Mouse (Mus musculus): ENCODE measurements at regions not wholly inside any gene's neighbourhood (a gene's known extent, or its start where the extent isn't known, plus 50 kb on each side); places are given as distances from the start of the nearest gene placed in this dataset.

- CTCF ChIA-PET, result interaction anchor here in 3 of 4 experiments (0.5 to 1.0 kb wide), 3 partner anchors 10 to 96 kb away, joined by 3 to 4 read pairs (median 3); no protein-coding TSS in a partner anchor
- POLR2A ChIA-PET, result interaction anchor here in 1 of 4 experiments (1.0 kb wide), 1 partner anchor 111 kb away, joined by 3 read pairs; no protein-coding TSS in a partner anchor
Observed at GRCm38 (mm10) chr1:75915311-75915710, 369.2 kb downstream of the Slc4a3 start.

DNA sequence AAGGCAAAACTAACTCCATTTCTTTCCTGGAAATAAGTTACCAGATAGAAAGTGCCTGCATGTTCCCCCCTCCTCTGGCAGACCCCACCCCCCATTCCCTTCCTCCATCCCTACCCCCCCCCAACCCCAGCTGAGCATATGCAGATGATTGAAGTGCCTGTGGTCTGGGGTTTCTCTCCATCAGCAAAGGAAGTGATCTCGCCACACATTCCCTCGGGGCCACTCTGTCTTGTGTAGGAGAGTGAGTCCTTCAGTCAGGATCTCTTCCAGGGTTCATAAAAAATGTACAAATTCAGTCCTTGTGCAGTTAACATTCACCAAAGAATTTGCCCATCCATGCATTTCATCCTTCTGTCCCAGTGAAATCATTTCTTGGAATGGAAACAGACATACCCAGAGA lies 370.1 kb downstream of the Slc4a3 start:
- ChIA-PET POLR2A (interaction anchor here in 2 of 4 experiments (0.6 to 1.0 kb wide), 2 partner anchors 602 to 1599 kb away, joined by 3 read pairs; partner anchors contain the start of gene Epha4 (in 1 of the 2)), CTCF (no interaction called here)

DNA sequence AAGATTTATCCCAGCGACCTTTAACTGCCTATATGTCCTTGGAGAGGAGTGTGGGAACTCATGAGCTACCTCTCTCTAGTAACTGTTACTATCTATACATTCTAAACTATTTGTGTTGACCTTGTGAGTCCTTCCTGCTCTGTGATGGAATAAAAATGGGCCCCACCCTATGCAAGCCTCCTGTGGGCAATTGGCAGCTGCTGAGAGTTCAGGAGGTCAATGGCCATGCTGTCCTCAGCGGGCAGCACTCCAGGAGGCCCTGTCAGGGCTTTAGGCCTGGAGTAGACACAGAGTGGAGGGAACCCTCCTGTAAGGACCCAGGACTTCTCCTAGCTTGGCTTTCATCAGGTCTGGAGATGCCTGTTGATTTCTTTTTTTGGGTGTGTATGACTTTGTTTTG lies 373.1 kb downstream of the Slc4a3 start:
- CTCF ChIA-PET, result interaction anchor here in 2 of 4 experiments (0.7 to 1.6 kb wide), 3 partner anchors 177 to 1554 kb away, joined by 3 to 6 read pairs (median 3); no protein-coding TSS in a partner anchor
- POLR2A ChIA-PET, result interaction anchor here in 1 of 4 experiments (0.7 kb wide), 1 partner anchor 30 kb away, joined by 3 read pairs; no protein-coding TSS in a partner anchor

DNA sequence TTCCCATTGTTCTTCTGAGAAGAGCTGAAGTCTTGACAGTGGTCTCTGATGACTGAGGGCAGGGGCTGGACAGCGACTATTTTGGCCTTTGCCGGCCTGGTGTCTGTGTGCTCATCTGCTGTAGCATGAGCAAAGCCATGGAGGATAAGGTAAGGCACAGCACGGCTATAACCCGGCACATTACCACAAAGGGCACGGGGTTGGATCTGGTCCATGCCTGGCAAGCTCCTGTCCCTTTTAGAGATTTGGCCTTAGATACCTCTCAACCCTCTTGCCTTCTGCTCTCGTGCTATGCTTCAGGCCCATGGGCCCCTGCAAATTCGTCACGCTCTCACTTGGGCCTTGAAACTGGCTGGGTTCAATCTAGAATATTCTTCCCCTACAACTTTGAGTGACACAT lies 379.0 kb downstream of the Slc4a3 start:
- ChIA-PET CTCF (interaction anchor here (0.5 to 2.1 kb wide), 15 partner anchors 9 to 1591 kb away, joined by 3 to 12 read pairs (median 3); no protein-coding TSS in a partner anchor), POLR2A (no interaction called here)

DNA sequence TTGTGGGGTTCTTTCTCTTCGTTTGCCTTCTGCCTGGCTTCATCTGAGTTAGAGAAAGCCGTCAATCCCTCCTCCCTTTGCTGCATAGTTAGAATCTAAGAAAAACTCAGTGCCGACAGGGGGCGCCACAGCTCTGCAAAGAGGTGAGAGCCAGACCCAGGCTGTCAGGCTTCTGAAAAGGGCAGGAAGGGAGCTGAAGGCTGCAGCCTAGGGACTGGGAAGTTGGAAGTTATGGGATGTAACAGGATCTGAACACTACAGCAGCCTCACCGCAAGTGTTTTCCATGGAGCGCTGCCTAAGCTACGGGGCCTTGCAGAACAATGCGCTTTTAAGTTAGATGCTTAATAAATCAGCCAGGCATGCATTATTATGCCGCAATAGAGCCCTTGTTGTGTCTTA lies 379.7 kb downstream of the Slc4a3 start:
- ChIA-PET CTCF (interaction anchor here (0.5 to 2.1 kb wide), 17 partner anchors 8 to 1764 kb away, joined by 3 to 12 read pairs (median 3); no protein-coding TSS in a partner anchor), POLR2A (no interaction called here)

DNA sequence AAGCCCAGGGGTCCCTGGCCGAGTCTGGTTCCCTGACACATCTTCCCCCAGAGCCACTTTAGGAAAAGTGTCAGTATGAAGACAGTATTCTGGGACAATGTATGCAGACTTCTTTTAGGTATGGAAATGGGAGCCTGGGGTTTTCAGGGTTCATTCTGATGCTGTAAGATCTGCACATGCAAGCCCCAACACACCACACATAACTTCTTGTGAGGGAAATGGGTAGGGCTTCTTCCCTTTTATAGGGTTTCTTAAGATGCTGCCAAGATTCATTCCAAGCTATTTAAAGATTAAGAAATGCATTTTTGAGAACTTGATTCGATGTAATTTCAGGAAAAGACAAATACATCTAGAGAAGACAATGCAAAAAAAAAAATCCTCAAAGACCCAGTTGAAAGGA lies 385.8 kb downstream of the Slc4a3 start:
- POLR2A ChIA-PET, result interaction anchor here in 2 of 4 experiments (0.7 kb wide), 2 partner anchors 130 to 201 kb away, joined by 4 to 6 read pairs; no protein-coding TSS in a partner anchor
- CTCF ChIA-PET, result interaction anchor here in 1 of 4 experiments (1.3 kb wide), 1 partner anchor 279 kb away, joined by 3 read pairs; no protein-coding TSS in a partner anchor

DNA sequence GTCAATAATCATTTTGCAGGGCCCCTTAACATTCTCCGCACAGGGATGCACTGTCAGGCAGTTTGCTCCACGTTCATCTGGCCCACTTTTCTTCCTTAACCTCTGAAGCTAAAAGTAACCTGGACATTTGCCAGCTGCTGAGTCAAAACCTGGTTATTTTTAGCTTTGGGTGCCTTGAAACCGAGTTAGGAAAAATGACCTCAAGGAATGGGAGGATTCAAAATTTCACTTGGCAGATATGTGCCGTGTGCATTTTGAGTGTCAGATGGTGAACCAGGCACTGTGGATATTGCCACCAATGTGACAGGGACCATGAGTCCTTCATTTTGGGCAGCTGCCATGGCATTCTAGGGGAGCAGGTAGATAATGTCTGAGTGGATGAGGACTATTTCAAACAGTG lies 387.8 kb downstream of the Slc4a3 start:
- CTCF ChIA-PET, result interaction anchor here in 2 of 4 experiments (0.7 to 2.1 kb wide), 2 partner anchors 8 to 30 kb away, joined by 3 to 10 read pairs; no protein-coding TSS in a partner anchor
- POLR2A ChIA-PET, result no interaction called here

DNA sequence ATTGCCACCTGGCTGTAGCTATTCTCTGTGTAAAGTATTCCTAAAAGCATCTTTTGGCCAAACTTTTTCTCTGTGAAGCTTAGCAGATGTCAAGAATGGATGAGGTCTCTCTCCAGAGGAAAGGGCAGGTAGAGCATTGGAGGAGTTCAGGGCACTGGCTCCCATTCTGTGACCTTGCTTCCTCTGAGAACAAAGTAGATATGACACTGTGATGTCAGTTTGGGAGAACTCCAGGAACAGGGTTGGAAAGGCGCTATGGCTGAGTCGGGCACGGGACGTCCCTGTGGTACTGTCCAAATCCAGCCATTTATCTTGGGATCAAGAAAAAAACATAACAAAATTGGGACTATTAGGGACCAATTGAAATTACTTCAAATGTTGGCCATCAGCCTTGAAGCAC lies 388.7 kb downstream of the Slc4a3 start:
- CTCF ChIA-PET, result interaction anchor here in 1 of 4 experiments (2.1 kb wide), 1 partner anchor 9 kb away, joined by 10 read pairs; no protein-coding TSS in a partner anchor
- POLR2A ChIA-PET, result no interaction called here

DNA sequence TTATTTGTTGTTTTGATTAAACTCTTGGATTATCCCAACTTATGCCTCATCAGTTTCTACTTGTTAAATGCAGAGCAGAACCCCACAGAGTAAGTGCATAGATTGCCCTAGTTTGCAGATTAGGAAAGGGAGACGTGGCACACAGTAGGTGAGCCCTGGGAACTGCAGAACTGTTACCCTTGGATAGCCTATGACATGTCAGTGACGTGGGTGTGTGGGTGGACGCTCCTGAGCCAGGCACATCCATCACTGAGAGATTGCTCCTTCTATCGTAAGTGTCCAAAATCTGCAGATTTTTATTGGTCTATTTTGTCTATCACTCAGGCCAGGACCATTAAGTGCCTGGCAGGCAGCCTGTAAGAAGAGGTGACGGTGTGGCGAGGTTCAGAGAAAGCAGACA lies 389.8 kb downstream of the Slc4a3 start:
- ChIA-PET CTCF (no interaction called here), POLR2A (no interaction called here)

DNA sequence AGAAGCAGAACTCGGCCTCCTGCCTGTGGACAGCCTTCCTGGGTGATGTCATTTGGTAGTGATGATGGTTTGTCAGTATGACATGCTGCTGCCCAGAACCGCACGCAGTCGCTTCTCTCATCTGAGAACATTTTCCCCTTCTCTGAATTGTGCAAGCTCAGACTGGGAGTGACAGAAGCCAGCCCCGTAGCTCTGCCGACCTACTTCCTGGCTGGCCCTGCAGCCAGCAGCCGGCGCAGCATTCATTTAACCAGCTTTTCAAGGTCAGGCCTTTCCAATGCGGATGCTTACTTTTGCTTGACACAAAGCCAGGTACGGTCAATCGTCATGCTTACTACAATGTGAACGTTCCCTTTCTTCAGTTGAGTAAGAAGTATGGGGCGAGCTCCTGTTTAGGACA lies 390.5 kb downstream of the Slc4a3 start:
- ChIA-PET CTCF (no interaction called here), POLR2A (no interaction called here)

GRCm38 (mm10) chr1:75937331-75937730 lies 391.3 kb downstream of the Slc4a3 start:
- POLR2A ChIA-PET, result no interaction called here
- CTCF ChIA-PET, result interaction anchor here in 1 of 4 experiments (0.7 kb wide), 1 partner anchor 333 kb away, joined by 4 read pairs; no protein-coding TSS in a partner anchor

- ChIA-PET POLR2A (interaction anchor here in 1 of 4 experiments (0.7 kb wide), 1 partner anchor 462 kb away, joined by 4 read pairs; no protein-coding TSS in a partner anchor), CTCF (interaction anchor here in 1 of 4 experiments (1.8 kb wide), 1 partner anchor 21 kb away, joined by 4 read pairs; no protein-coding TSS in a partner anchor)
Observed at GRCm38 (mm10) chr1:75946290-75946839, 400.3 kb downstream of the Slc4a3 start.

- POLR2A ChIA-PET, result no interaction called here
- CTCF ChIA-PET, result no interaction called here
Observed at GRCm38 (mm10) chr1:75978203-75978986, 432.3 kb downstream of the Slc4a3 start.

- ChIA-PET CTCF (no interaction called here), POLR2A (interaction anchor here in 1 of 4 experiments (1.3 kb wide), 1 partner anchor 10 kb away, joined by 4 read pairs; no protein-coding TSS in a partner anchor)
Observed at GRCm38 (mm10) chr1:75983057-75983456, 437.0 kb downstream of the Slc4a3 start.

GRCm38 (mm10) chr1:75983487-75983886 lies 437.4 kb downstream of the Slc4a3 start:
- ChIA-PET CTCF (no interaction called here), POLR2A (interaction anchor here in 1 of 4 experiments (1.3 kb wide), 1 partner anchor 11 kb away, joined by 4 read pairs; no protein-coding TSS in a partner anchor)

DNA sequence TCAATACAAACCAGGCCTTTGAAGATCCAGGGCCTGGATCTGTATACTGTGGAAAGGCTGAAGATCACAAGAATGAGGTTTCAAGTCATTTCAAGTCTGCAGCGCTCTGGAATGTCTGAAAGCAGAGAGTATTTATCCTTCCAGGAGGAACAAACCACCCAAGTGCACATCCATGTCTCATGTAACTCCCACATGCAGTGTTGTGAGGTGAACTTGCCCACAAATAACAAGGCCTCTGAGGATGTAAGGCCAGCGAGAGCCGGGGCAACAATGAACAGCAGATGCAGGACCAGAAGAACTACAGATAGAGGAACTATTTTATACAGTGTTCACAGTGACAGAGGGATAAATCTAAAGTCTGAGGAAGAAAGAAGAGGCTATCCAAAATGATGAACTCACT lies 442.4 kb downstream of the Slc4a3 start:
- CTCF ChIA-PET, result no interaction called here
- POLR2A ChIA-PET, result interaction anchor here in 1 of 4 experiments (0.6 kb wide), 1 partner anchor 1526 kb away, joined by 6 read pairs; the partner anchor contains the start of gene Epha4

DNA sequence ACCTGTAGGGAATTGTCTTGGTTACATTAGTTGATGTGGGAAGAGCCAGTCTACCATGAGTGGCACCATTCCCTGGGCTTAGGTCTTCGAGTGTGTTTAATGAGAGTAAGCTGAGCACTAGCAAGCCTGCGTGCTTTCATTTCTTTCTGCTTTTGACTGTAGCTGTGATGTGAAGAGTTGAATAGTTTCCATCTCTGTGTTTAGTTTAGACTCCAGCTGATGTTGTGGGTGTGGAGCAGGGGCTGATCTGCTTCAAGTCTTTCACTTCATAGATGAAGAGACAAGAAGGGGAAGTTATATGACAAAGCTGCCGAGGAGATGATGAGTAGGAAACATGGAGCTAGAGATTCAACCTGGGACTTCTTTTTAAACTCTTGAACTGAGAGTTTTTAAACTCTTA lies 446.0 kb downstream of the Slc4a3 start:
- ChIA-PET POLR2A (interaction anchor here in 1 of 4 experiments (1.5 kb wide), 1 partner anchor 11 kb away, joined by 6 read pairs; no protein-coding TSS in a partner anchor), CTCF (interaction anchor here in 1 of 4 experiments (0.9 kb wide), 1 partner anchor 10 kb away, joined by 3 read pairs; no protein-coding TSS in a partner anchor)

- ChIA-PET CTCF (interaction anchor here in 2 of 4 experiments (0.6 to 0.7 kb wide), 2 partner anchors 21 to 71 kb away, joined by 3 to 5 read pairs; no protein-coding TSS in a partner anchor), POLR2A (no interaction called here)
Observed at GRCm38 (mm10) chr1:75997222-75997621, 451.2 kb downstream of the Slc4a3 start.

DNA sequence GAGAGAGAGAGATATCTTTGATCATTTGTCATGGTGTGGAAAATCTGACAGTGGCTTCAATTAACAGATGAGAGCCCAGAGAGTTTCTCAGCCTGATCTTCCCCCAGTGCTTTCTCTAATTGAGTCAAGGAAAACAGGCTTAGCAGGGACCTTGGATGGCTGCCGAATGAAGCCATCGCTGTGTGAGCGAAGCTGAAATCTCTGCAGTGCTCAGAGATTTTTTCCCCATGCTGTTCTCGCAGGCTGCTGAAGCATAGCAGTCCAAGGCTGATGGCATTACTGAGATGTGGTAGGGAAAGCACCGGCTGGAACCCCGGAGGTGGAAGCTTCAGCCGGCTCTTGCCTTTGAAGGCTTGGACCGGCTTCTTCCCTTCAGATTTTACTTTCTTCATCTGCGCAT lies 455.1 kb downstream of the Slc4a3 start:
- ChIA-PET POLR2A (interaction anchor here in 2 of 4 experiments (0.7 kb wide), 2 partner anchors 296 to 375 kb away, joined by 3 to 7 read pairs; no protein-coding TSS in a partner anchor), CTCF (interaction anchor here in 1 of 4 experiments (0.8 kb wide), 1 partner anchor 75 kb away, joined by 5 read pairs; no protein-coding TSS in a partner anchor)

All from embryonic stem cell, embryonic (primary cell).